Mouse (Mus musculus): ENCODE results near the gene Acot13.
A peak's percentile ranks its signal among the peaks of the same experiment; 100 is the strongest.
"Not testable (repeated sequence)": the region's sequence is repeated elsewhere in the genome, so short reads cannot be mapped to it uniquely, and the experiment has no call there.

Gene Acot13

DNA sequence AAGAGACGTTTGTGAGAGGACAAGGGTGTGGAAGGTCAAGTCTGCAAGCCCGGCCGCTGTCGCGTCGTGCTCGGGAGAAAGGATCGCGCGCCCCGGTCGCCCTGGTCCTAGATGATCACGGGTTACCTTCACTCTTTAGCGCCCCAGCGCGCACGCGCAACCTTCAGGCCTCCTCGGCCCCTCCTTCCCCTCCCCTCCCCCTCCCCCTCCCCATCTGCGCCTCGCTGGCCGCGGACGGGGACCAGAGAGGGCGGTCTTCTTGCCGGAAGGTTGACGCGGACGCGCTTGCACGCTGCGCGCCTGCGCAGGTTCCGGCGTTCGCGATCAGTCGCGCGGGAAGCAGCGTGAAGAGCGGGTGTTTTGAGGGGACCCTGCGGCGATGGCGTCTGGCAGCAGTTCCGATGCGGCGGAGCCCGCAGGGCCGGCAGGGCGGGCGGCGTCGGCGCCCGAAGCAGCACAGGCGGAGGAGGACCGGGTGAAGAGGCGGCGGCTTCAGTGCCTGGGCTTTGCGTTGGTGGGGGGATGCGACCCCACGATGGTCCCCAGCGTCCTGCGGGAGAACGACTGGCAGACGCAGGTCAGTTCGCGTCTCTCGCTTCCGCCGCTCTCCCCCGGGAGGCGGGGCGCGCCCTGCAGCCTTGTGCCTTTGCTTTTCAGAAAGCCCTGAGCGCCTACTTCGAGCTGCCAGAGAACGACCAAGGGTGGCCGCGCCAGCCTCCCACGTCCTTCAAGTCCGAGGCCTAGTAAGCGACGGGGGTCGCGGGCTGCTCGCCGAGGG lies at the start of gene Acot13, which contains the start of gene Tdp2:
TSS of gene Acot13 (minus strand) at position 188 of the 778 bp plus-strand sequence.
TSS of gene Tdp2 (plus strand) at position 327 of the 778 bp plus-strand sequence.
- DNase-seq: peak; percentile 94 to 95

DNA sequence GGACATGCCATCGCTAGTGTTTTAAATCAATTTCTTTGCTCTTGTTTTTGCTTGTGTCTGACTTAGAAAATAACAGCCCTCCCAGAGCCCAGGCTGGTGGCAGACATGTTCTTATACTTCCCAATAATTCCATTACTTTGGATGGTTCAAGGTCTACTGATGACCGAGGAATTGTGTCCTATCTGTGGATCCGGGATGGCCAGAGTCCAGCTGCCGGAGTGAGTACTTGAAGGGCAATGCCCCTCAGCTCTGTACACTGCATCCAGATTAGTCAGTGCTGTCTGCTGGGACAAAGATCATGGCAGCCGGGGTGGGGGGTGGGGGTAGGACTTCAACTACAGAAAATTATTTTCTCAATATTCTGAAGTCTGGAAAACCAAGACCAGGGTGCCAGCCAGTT lies 49.4 kb upstream of the Acot13 start:
- peak; percentile 74 to 83 for DNase-seq

DNA sequence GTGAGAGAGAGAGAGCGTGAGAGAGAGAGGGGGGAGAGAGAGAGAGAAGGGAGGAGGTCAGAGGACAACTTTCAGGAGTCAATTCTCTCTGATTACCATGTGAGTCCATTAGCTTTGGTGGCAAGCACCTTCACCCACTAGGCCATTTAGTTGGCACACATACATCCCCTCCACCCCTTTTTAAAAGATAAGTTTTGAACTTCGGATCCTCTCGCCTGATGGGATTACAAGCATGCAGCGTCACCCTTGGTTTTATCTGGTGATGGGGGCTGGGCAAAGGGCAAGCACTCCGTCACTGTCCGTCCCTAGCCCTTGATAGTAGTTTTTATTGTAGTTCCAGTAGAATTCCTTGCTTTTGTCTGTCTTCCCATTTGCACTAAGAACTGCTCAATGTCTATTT lies 48.9 kb upstream of the Acot13 start:
- DNase-seq: no peak

GRCm38 (mm10) chr13:24879359-24880040 lies 48.2 kb upstream of the Acot13 start:
- peak; percentile 89 to 94 for DNase-seq

GRCm38 (mm10) chr13:24868233-24868632 lies 36.9 kb upstream of the Acot13 start:
- no peak for DNase-seq

- no peak for DNase-seq
Observed at GRCm38 (mm10) chr13:24867789-24868188, 36.4 kb upstream of the Acot13 start.

DNA sequence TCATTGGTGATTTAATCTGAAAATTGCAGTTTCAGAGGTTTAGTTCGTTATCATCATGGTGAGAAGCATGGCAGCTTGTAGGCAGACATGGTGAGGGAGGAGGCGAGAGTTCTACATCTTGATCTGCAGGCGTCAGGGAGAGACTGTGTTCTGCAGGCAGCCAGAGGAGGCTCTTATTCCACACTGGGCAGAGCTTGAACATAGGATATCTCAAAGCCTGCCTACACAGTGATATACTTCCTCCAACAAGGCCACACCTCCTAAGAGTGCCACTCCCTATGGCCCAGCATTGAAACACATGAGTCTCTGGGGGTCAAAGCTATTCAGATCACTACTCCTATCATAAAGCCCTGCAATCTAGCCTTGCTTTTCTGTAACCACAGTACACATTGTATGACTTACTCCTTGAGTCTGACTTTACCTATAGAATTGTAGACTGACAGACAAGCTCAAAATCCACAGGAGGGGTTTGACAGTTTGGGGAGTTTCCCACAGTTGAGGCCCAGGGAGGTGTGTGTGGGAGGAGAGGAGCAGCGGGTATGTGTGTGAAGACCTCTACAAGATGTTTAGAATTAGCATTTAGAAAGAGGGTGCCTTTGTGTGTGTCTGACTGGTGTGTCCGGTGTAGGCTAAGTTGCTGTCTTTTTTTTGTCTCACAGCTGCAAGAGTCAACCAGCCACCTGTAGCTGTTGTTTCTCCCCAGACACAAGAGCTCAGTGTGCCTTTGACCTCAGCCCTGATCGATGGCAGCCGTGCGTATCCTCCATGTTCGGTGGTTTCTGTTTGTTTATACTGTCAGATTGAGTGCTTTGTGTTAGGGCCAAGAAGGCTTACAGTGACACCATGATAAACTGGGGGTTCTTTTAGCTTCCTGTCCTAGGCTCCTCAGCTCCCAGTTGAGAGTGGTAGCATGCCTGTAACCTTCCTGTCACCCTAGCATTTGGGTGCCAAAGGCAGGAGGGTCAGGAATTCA lies 35.4 kb upstream of the Acot13 start:
- no peak for DNase-seq

GRCm38 (mm10) chr13:24862520-24862919 lies 31.2 kb upstream of the Acot13 start:
- DNase-seq: peak in 1 of 2 experiments; percentile 73

DNA sequence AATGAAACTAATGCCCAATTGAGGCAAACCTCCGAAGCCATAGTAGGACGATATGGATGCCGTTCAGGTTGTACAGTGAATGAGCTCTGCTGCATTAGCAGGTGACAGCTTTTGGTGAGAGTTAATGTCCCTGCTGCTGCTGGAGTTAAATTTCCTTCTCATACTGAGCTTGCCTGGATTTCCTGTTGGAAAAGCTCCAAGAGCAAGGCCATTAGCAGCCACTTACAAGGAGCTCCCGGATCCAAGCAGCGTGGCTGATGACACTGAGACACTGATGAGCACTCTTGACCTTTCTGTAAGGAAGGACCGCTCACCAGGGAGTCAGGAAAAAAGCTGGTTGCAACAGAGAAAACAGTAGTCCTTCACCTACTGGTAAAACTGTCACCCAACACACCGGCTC lies 30.7 kb upstream of the Acot13 start:
- no peak for DNase-seq

DNA sequence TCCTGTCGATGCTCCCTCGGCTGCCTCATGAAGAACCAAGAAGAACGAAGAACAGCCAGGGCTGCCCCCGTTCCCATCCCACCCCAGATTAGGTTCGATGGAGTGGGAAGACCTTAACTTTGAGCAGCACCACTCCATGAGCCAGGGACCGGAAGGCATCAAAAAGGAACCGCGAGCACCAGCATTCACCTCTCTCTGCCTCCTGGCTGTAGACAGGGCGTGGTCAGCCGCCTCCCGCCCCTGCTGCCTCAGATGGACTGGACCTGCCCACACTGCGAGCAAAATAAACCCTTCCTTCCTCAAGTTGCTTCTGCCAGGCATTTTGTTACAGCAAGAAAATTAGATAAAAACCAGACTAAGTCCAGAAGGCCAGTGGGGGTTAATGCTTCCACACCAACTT lies 29.7 kb upstream of the Acot13 start:
- DNase-seq: no peak

GRCm38 (mm10) chr13:24859115-24859514 lies 27.8 kb upstream of the Acot13 start:
- no peak for DNase-seq

- no peak for DNase-seq
Observed at GRCm38 (mm10) chr13:24852570-24852969, 21.2 kb upstream of the Acot13 start.

DNA sequence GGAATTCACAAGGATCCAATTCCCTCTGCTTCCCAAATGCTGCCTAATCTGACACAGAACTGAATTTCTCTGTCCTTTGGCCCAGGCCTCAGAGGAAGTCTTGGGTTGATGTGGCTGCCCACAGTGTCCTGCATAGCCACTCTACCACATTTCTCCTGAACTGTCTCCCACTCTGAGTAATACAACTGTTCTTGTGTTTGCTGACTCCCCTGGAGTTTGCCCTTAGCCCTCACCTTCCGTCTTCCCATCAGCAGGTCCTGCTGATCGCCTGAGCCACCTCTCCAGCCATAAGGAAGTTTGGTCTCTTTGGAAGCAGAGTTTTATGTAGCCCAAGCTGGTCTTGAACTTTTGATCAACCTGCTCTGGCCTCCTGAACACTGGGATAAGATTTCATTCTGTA lies 20.6 kb upstream of the Acot13 start:
- DNase-seq: no peak

GRCm38 (mm10) chr13:24849318-24849717 lies 18.0 kb upstream of the Acot13 start:
- DNase-seq: peak in 1 of 2 experiments; percentile 28

DNA sequence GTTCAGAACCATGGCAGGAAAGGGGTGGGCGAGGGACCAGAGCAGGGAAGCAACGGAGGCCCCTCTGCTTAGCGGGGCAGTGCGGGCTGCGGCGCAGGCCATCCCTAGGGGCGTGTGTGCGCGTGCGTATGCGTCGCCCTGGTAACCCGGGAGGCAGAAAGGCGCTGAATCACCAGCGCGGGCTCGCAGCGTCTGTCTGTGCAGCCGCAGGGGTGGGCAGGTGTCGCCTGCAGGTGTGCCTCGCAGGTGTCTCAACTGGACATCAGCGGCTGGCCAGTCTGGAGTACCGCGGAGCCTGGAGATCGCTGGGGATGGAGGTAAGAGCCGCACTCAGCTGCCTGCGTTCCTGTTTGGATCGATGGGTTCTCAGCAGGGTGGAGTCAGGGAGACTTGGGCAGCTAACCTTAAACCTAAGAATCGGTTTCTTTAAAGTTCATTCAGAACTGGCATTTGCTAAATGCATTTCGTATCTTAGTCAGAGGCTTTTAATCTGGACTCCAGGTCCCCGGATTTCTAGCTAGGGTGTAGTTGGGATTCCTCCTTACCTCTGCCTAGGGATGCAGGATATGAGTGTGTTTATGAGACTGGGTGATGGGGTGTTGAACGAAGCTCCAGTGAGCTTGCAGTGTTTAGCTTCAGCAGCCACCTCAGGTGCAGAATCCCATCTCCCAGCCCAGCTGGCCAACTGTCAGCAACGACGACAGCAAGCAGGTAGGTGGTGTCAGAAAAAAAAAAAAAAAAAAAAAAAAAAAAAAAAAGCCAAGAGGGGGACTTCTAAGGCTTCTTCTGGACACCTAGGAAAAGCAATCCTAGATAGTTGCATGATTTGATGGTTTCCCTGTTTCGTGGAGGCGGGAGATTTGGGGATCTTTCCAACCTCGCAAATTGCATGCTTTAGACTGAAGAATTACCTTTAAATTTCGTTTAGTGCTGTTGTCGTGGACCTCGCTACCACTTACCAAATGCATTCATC lies 13.9 kb upstream of the Acot13 start, which contains the start of gene D130043K22Rik:
TSS of gene D130043K22Rik (plus strand) at position 153 of the 973 bp plus-strand sequence.
- no peak for DNase-seq

- DNase-seq: no peak
Observed at GRCm38 (mm10) chr13:24841702-24842101, 10.4 kb upstream of the Acot13 start.

DNA sequence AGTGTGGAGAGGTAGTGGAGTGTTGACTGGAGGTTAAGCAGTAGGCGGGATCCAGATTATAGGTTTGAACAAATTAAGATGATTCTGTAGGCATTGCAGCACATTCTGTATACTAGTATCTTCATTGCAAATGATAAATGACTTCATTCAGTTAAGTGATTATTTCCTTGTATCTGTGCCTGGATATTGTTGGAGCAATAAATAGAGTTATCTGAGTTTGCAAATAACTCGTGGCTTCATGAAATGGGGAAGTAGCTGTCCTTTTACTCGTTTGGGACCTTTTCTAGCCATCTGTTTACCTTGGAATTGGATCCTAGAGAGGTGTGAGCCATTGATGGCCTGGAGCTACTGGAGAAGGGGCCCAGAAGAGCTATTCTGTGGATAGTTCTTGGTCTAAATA lies 8.5 kb upstream of the Acot13 start:
- DNase-seq: no peak

DNA sequence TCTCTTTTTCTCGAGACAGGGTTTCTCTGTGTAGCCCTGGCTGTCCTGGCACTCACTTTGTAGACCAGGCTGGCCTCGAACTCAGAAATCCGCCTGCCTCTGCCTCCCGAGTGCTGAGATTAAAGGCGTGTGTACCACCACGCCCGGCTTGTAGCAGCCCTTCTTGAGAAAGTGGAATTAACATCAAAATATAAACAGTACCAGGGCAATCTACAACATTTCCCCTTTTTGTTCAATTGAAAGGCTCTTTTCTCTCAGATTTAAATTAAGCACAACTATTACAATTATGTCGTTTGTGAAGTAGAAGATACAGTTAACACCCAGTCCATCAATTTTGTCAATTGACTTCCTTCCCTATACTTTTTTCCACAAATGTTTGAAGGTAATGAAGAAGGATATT lies 6.4 kb upstream of the Acot13 start:
- not testable (repeated sequence) for DNase-seq

DNA sequence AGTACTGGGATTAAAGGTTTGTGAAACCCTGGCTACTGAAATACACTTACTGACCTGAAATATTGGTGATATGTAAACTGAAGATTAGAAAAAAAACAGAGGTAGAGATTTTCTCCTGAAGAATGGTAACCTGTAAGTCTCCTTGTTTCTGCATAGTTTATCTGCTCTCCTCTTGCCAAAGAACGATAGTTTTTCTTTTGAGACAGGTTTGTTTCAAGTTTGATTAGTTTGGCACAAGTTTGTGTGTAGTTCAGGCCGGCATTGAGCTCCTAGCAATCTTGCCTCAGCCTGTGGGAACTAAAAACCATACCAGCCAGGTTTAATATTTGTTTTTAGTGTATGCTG lies 1.4 kb upstream of the Acot13 start:
- no peak for DNase-seq

GRCm38 (mm10) chr13:24832131-24832810 lies 931 bp upstream of the Acot13 start:
- DNase-seq: no peak

DNA sequence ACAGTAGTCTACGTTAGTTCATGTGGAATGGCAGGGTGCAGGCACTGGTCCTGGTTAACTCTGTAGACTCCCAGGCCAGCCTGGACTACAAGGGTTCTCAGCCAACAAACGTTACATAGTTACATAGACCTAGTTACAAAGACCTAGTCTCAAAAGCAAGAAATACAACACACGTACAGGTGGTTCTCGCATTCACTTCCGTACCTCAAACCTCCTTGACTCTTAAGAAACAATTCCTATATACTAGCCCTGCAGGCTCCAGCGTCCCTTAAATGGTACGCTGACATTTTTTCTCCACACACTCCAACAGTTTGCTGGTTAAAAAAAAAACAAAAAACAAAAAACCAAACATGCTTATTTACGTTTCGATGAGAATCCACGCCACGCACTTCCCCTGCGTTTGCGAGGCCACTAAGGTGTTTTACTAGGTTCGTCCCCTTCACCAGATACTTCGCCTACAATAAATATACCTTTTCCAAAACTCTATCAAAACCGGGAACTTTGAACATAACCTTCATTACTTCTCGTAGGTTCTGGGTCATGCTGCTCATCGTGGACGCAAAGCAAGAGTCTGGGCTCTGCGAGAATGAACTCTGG lies 486 bp downstream of the Acot13 start:
- peak in 1 of 2 experiments; percentile 25 for DNase-seq

All from kidney, adult 8-10 months (tissue).